Mouse (Mus musculus): ENCODE data around the gene 9230102O04Rik.

9230102O04Rik gene

GRCm38 (mm10) chr2:9871798-9872197, 17.5 kb downstream of the 9230102O04Rik start:
- DNase-seq, result no peak

GRCm38 (mm10) chr2:9871141-9871716, 18.1 kb downstream of the 9230102O04Rik start:
- no peak for DNase-seq

- no peak for DNase-seq
These were observed 22.1 kb downstream of the 9230102O04Rik start for GRCm38 (mm10) chr2:9867092-9867825.

GRCm38 (mm10) chr2:9860698-9861097, 28.6 kb downstream of the 9230102O04Rik start:
- no peak for DNase-seq

GRCm38 (mm10) chr2:9855861-9856260, 33.5 kb downstream of the 9230102O04Rik start:
- no peak for DNase-seq

- DNase-seq, result no peak
These were observed 36.3 kb downstream of the 9230102O04Rik start for GRCm38 (mm10) chr2:9852851-9853576.

- DNase-seq, result no peak
These were observed 54.1 kb downstream of the 9230102O04Rik start for GRCm38 (mm10) chr2:9835195-9835594.

- DNase-seq, result no peak
These were observed 55.6 kb downstream of the 9230102O04Rik start for GRCm38 (mm10) chr2:9833712-9834111.
